Mouse (Mus musculus) spleen, postnatal 36 days (tissue): ENCODE results near the gene Hacd3.
"Not testable (repeated sequence)": the region's sequence is repeated elsewhere in the genome, so short reads cannot be mapped to it uniquely, and the experiment has no call there.

Source experiments
- DNase-seq, 2 experiments: peaks; one replicate each; pipeline ENCODE4 v3.0.0; 2022; ENCODE audit warnings: low spot score in 2 of 2, mixed read lengths in 1 of 2

The Hacd3 gene

GRCm38 (mm10) chr9:65016978-65017827, 4.3 kb downstream of the Hacd3 start:
- no peak for DNase-seq

GRCm38 (mm10) chr9:65016241-65016977, 5.1 kb downstream of the Hacd3 start:
- DNase-seq, result no peak

GRCm38 (mm10) chr9:65015461-65016222, 5.9 kb downstream of the Hacd3 start:
- no peak for DNase-seq

- DNase-seq, result no peak
These were observed 10.2 kb downstream of the Hacd3 start for GRCm38 (mm10) chr9:65011304-65011703.

- DNase-seq, result peak in 1 of 2 experiments; percentile 31
These were observed 10.9 kb downstream of the Hacd3 start for GRCm38 (mm10) chr9:65010632-65011031.

- DNase-seq, result no peak
These were observed 15.8 kb downstream of the Hacd3 start for GRCm38 (mm10) chr9:65005737-65006136.

GRCm38 (mm10) chr9:65001481-65001880, 20.0 kb downstream of the Hacd3 start:
- no peak for DNase-seq

GRCm38 (mm10) chr9:64995464-64995863, 26.0 kb downstream of the Hacd3 start:
- not testable (repeated sequence) for DNase-seq

GRCm38 (mm10) chr9:64990291-64990690, 31.2 kb downstream of the Hacd3 start:
- no peak for DNase-seq

- no peak for DNase-seq
These were observed 33.0 kb downstream of the Hacd3 start for GRCm38 (mm10) chr9:64988443-64988842.

GRCm38 (mm10) chr9:64987651-64988050, 33.8 kb downstream of the Hacd3 start:
- no peak for DNase-seq

GRCm38 (mm10) chr9:64985807-64986206, 35.7 kb downstream of the Hacd3 start:
- DNase-seq, result no peak

- DNase-seq, result no peak
These were observed 36.3 kb downstream of the Hacd3 start for GRCm38 (mm10) chr9:64985037-64985794.

GRCm38 (mm10) chr9:64981904-64982303, 39.6 kb downstream of the Hacd3 start:
- DNase-seq, result no peak

- DNase-seq, result no peak
These were observed 40.9 kb downstream of the Hacd3 start for GRCm38 (mm10) chr9:64980548-64980947.

- DNase-seq, result no peak
These were observed 60.5 kb downstream of the Hacd3 start for GRCm38 (mm10) chr9:64960978-64961320.

- DNase-seq, result peak; percentile 91 to 93
These were observed 61.1 kb downstream of the Hacd3 start, which contains the start of gene Ints14 for GRCm38 (mm10) chr9:64960117-64960977. Gene Ints14, plus strand, starts transcription at chr9:64960905.

GRCm38 (mm10) chr9:64957276-64957675, 64.2 kb downstream of the Hacd3 start:
- no peak for DNase-seq

- peak in 1 of 2 experiments; percentile 22 for DNase-seq
These were observed 65.2 kb downstream of the Hacd3 start for GRCm38 (mm10) chr9:64956337-64956736.

GRCm38 (mm10) chr9:64953190-64953589, 68.3 kb downstream of the Hacd3 start:
- no peak for DNase-seq
